Mouse (Mus musculus) E14TG2a.4 (cell line): ENCODE measurements around the gene Rpl36al.

Experiments
- CTCF ChIP-seq: conservative IDR thresholded peaks from 2 replicates; pipeline ENCODE4 v1.5.1; 2014; ENCODE audit warnings: low read length
- NANOG ChIP-seq: IDR thresholded peaks from 2 replicates; pipeline ENCODE4 v1.6.1; 2014; ENCODE audit warnings: borderline replicate concordance, low read length, mixed read lengths

DNA sequence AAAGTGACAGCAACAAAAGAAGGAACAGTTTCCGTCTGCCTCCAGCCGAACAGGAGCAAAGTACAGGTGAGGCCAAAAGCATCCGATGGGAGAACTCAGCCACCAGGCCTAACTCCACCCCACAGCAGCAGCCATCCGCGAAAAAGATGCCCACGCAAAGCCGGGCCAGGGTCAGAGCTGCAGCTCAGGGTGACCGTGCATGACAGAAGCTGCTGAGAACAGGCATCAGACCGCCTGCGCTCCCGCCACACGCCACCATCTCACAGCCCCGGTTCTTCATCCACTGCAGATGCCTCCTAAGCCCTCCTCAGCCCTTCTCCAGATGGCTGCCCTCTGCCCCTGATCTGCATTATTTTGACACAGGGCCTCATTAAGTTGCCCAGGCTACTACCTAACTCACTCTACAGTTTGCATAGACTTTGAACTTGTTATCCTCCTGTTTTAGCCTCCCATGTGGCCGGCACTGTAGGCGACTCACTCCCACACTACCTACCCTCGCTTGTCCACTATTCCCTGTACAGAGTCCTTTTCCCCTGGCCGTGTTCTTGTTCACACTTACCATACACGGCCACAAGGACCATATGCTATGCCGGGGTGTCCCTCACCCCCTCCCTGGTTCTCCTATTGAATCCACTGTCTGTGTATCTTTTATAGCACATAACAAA lies 36.9 kb upstream of the Rpl36al start:
- TF ChIP-seq CTCF = no peak
- no peak for TF ChIP-seq NANOG
